Mouse (Mus musculus) heart, embryonic 15.5 days (tissue): ENCODE measurements around the gene Olfr750. TPM values are rescaled to one million over a fixed set of nuclear protein-coding genes. Genes with fewer than 3 reads are reported as not detected.

ENCODE experiments used
- ATAC-seq: fragments of 200-750 bp; cut with Nextera tagmentation; replicated peaks from 2 replicates; pipeline ENCODE4 v1.8.0; 2017; ENCODE audit warnings: low read depth, moderate TSS enrichment; ENCODE audit not compliant: insufficient number of reproducible peaks, insufficient read depth, low FRiP score
- H3K27ac ChIP-seq: fragments of 300-500 bp; sonication (generic); 2 replicates; pipeline ENCODE4 v1.5.1; 2015; ENCODE audit warnings: mild to moderate bottlenecking, inconsistent platforms
- H3K27me3 ChIP-seq: fragments of 300-500 bp; sonication (generic); 2 replicates; pipeline ENCODE4 v1.6.1; 2015; ENCODE audit warnings: inconsistent platforms
- H3K36me3 ChIP-seq: fragments of 300-500 bp; sonication (generic); 2 replicates; pipeline ENCODE4 v1.6.1; 2015; ENCODE audit warnings: mild to moderate bottlenecking, inconsistent platforms
- H3K4me1 ChIP-seq: fragments of 300-500 bp; sonication (generic); replicated peaks from 2 replicates; pipeline ENCODE4 v1.6.1; 2015; ENCODE audit warnings: inconsistent platforms
- H3K4me2 ChIP-seq: fragments of 300-500 bp; sonication (generic); 2 replicates; pipeline ENCODE4 v1.6.1; 2015; ENCODE audit warnings: inconsistent platforms, mild to moderate bottlenecking, moderate library complexity
- H3K4me3 ChIP-seq: fragments of 300-500 bp; sonication (generic); 2 replicates; pipeline ENCODE4 v1.5.1; 2015; ENCODE audit warnings: mild to moderate bottlenecking, inconsistent platforms
- H3K9ac ChIP-seq: fragments of 300-500 bp; sonication (generic); 2 replicates; pipeline ENCODE4 v1.6.1; 2015; ENCODE audit warnings: mild to moderate bottlenecking, inconsistent platforms
- H3K9me3 ChIP-seq: fragments of 300-500 bp; sonication (generic); replicated peaks from 2 replicates; pipeline ENCODE4 v1.6.1; 2016; ENCODE audit warnings: inconsistent platforms
- WGBS: fragments of 180-500 bp; shearing (Covaris S2); methylation state at CpG from one replicate; pipeline ENCODE4 v1.1.7; 2015; ENCODE audit warnings: mixed read lengths; 5-methylcytosine and 5-hydroxymethylcytosine counted together
- polyA plus RNA-seq: library from polyadenylated mRNA; unstranded; fragments of >200 nt; fragmentation: Nextera tagmentation; extraction: Ambion mirVana; gene quantifications from 2 replicates; pipeline ENCODE4 v1.2.1, GENCODE M21; 2015

Olfr750 gene
- polyA plus RNA-seq, 1 experiment from 2014 or later, result not detected

DNA sequence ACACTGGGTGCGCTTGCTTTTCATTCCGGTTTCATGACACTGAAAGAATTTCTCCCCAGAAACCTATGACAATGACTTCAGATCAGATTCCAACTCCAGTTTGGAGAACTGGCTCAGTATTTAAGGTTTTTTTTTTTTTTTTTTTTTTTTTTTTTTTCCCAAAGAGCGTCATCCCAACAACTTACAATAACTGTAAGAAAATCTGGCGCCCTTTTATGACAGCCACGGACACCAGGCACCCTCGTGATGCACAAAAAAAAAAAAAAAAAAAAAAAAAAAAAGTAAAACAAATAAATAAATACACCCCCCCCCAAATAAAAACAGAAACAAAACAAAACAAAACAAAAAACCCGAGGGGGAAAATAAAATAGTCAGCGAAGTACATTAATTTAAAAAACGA lies 13.5 kb upstream of the Olfr750 start:
- Histone ChIP-seq H3K4me1 (peaks cover 23% of the 10 kb centered on the region), H3K9me3 (no peaks in the 10 kb centered on the region), H3K4me3 (peak overlapping the region; percentile 89), H3K9ac (peak overlapping the region; percentile 68; the same call in 1 of the 2 replicates), H3K27ac (peak overlapping the region; percentile 87; the same call in 1 of the 2 replicates), H3K27me3 (no peaks in the 10 kb centered on the region), H3K36me3 (no peaks in the 10 kb centered on the region), H3K4me2 (peak overlapping the region; percentile 88)
- no peak for ATAC-seq
- WGBS, result 22% methylated on average over 9 of the region's 9 CpGs

DNA sequence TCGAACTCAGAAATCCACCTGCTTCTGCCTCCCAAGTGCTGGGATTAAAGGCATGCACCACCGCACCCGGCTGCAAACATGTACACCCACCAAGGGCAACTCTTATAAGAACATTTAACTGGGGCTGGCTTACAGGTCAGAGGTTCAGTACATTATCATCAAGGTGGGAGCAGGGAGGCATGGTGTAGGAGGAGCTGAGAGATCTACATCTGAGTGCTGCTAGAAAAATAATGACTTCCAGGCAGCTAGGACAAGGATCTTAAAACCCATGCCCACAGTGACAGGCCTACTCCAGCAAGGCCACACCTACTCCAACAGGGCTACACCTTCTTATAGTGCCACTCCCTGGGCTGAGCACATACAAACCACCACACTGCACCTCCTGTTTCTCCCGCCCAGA lies 11.7 kb upstream of the Olfr750 start:
- Histone ChIP-seq H3K4me2 (no peak overlapping the region), H3K9ac (no peak overlapping the region), H3K4me1 (peaks cover 16% of the 10 kb centered on the region), H3K27ac (no peak overlapping the region), H3K9me3 (no peaks in the 10 kb centered on the region), H3K36me3 (no peaks in the 10 kb centered on the region), H3K27me3 (0 out of 2 replicates have a peak, but pooled peaks cover 4% of the 10 kb centered on the region), H3K4me3 (no peak overlapping the region)
- no peak for ATAC-seq
- WGBS, result 80% methylated on average over 4 of the region's 4 CpGs

DNA sequence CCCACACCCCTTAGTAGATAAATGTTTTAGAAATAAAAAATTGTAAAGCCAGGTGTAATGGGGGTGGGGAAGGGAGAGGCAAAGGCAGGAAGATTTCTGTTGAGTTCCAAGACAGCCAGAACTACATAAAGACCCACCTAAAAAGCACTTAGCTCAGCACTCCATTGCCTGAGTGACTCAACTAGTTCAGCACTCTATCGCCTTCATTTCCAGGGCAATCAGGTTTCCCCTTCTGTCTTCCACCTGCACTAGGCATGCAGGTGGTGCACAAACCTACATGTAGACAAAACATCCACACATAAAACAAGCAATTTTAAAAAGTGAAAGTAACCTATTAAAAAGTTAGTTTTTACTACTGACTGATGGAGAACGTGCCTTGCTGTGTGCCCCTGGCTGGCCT lies 10.9 kb upstream of the Olfr750 start:
- Histone ChIP-seq H3K36me3 (no peaks in the 10 kb centered on the region), H3K4me2 (no peak overlapping the region), H3K4me3 (no peak overlapping the region), H3K27ac (no peak overlapping the region), H3K9me3 (no peaks in the 10 kb centered on the region), H3K9ac (no peak overlapping the region), H3K27me3 (0 out of 2 replicates have a peak, but pooled peaks cover 4% of the 10 kb centered on the region), H3K4me1 (peaks cover 16% of the 10 kb centered on the region)
- no peak for ATAC-seq
- WGBS, result 70% methylated on average over 2 of the region's 2 CpGs

GRCm38 (mm10) chr14:51083805-51084204 lies 9.6 kb upstream of the Olfr750 start:
- Histone ChIP-seq H3K27ac (no peak overlapping the region), H3K4me1 (peaks cover 16% of the 10 kb centered on the region), H3K36me3 (no peaks in the 10 kb centered on the region), H3K9me3 (no peaks in the 10 kb centered on the region), H3K9ac (no peak overlapping the region), H3K4me3 (peak overlapping the region; percentile 55), H3K27me3 (0 out of 2 replicates have a peak, but pooled peaks cover 4% of the 10 kb centered on the region), H3K4me2 (peak overlapping the region; percentile 83)
- no peak for ATAC-seq
- WGBS, result 19% methylated on average over 7 of the region's 7 CpGs

- Histone ChIP-seq H3K4me1 (peaks cover 13% of the 10 kb centered on the region), H3K27ac (no peak overlapping the region), H3K4me3 (peak overlapping the region; percentile 55), H3K36me3 (no peaks in the 10 kb centered on the region), H3K27me3 (0 out of 2 replicates have a peak, but pooled peaks cover 4% of the 10 kb centered on the region), H3K9me3 (no peaks in the 10 kb centered on the region), H3K4me2 (peak overlapping the region; percentile 83), H3K9ac (peak overlapping the region; percentile 62)
- 3% methylated on average over 40 of the region's 40 CpGs for WGBS
- peak; percentile 51; the same call in 1 of the 2 replicates for ATAC-seq
Measured at GRCm38 (mm10) chr14:51082599-51083581, 8.7 kb upstream of the Olfr750 start.

GRCm38 (mm10) chr14:51081035-51081434 lies 6.8 kb upstream of the Olfr750 start:
- Histone ChIP-seq H3K27me3 (0 out of 2 replicates have a peak, but pooled peaks cover 4% of the 10 kb centered on the region), H3K9me3 (no peaks in the 10 kb centered on the region), H3K27ac (no peak overlapping the region), H3K9ac (no peak overlapping the region), H3K4me1 (peaks cover 13% of the 10 kb centered on the region), H3K36me3 (no peaks in the 10 kb centered on the region), H3K4me3 (no peak overlapping the region), H3K4me2 (no peak overlapping the region)
- 86% methylated on average over 2 of the region's 2 CpGs for WGBS
- ATAC-seq, result no peak

DNA sequence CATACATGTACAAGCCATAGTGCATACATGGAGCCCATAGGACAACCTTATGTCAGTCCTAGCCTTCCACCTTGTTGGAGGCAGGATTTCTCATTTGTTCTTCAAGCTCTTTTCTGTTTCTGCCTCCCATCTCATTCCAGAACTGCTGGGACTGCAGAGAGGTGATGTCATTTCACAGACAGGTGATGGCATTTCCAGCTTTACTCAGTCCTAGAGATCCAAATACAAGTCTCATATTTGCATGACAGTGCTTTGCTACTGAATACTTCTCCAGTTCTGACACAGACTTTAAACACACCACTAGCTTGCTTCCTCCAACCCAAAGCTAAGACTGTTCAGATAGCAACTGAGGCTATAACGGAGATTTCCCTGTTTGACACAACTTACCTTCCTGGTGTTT lies 4.9 kb upstream of the Olfr750 start:
- no peaks in the 10 kb centered on the region for H3K9me3 ChIP-seq
- H3K4me3 ChIP-seq, result no peak overlapping the region
- H3K4me2 ChIP-seq, result no peak overlapping the region
- 0 out of 2 replicates have a peak, but pooled peaks cover 4% of the 10 kb centered on the region for H3K27me3 ChIP-seq
- no peak overlapping the region for H3K27ac ChIP-seq
- 79% methylated on average over 1 of the region's 1 CpGs for WGBS
- H3K9ac ChIP-seq, result no peak overlapping the region
- peaks cover 13% of the 10 kb centered on the region for H3K4me1 ChIP-seq
- ATAC-seq, result no peak
- no peaks in the 10 kb centered on the region for H3K36me3 ChIP-seq

GRCm38 (mm10) chr14:51069617-51070016 lies 4.6 kb downstream of the Olfr750 start:
- no peaks in the 10 kb centered on the region for H3K9me3 ChIP-seq
- no peak overlapping the region for H3K4me3 ChIP-seq
- H3K36me3 ChIP-seq, result no peaks in the 10 kb centered on the region
- no peak overlapping the region for H3K4me2 ChIP-seq
- H3K4me1 ChIP-seq, result peaks cover 7% of the 10 kb centered on the region
- no peak overlapping the region for H3K9ac ChIP-seq
- ATAC-seq, result no peak
- no peaks in the 10 kb centered on the region for H3K27me3 ChIP-seq
- 81% methylated on average over 2 of the region's 2 CpGs for WGBS
- no peak overlapping the region for H3K27ac ChIP-seq

- Histone ChIP-seq H3K27me3 (no peaks in the 10 kb centered on the region), H3K9me3 (no peaks in the 10 kb centered on the region), H3K4me2 (no peak overlapping the region), H3K36me3 (no peaks in the 10 kb centered on the region), H3K4me1 (peaks cover 7% of the 10 kb centered on the region), H3K4me3 (no peak overlapping the region), H3K27ac (no peak overlapping the region), H3K9ac (no peak overlapping the region)
- 78% methylated on average over 5 of the region's 5 CpGs for WGBS
- ATAC-seq, result no peak
Measured at GRCm38 (mm10) chr14:51068956-51069355, 5.3 kb downstream of the Olfr750 start.

GRCm38 (mm10) chr14:51060761-51061160 lies 13.5 kb downstream of the Olfr750 start:
- H3K4me2 ChIP-seq, result no peak overlapping the region
- H3K36me3 ChIP-seq, result no peaks in the 10 kb centered on the region
- no peak overlapping the region for H3K27ac ChIP-seq
- H3K4me3 ChIP-seq, result no peak overlapping the region
- no peaks in the 10 kb centered on the region for H3K27me3 ChIP-seq
- ATAC-seq, result no peak
- no peaks in the 10 kb centered on the region for H3K9me3 ChIP-seq
- H3K9ac ChIP-seq, result no peak overlapping the region
- WGBS, result 86% methylated on average over 5 of the region's 5 CpGs
- H3K4me1 ChIP-seq, result peaks cover 5% of the 10 kb centered on the region; the same call in 1 of the 2 replicates

DNA sequence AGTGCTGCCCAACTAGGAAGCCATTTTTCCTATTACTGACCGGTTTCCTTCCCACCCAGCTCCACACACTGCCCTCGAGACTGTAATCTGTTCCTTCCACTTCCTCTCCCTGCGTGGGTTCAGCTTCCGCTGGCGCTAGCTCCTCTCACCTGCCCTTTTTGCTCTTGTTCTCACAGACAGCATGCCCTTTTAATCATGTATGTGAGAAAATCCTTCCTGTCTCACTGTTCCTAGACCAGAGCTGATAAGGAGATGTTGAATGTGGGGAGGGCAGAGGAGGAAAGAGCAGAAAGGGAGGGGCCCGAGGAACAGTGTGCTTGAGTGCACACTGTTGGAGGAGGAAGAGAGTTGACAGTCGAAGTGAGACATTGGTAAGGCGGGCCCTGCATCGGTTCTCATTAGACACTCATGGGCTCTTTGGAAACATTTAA lies 16.8 kb downstream of the Olfr750 start, which contains the start of gene Rnase12:
Gene Rnase12, minus strand, starts transcription at position 261 of the 431 bp plus-strand sequence.
- 44% methylated on average over 9 of the region's 9 CpGs for WGBS
- no peak for ATAC-seq
- H3K9ac ChIP-seq, result no peak within 1 kb of the TSS

More for the DNA sequence above, 16.8 kb downstream of the Olfr750 start, which contains the start of gene Rnase12:
- no peak within 1 kb of the TSS for H3K27ac ChIP-seq
- H3K27me3 ChIP-seq, result no peaks in the 10 kb centered on the region
- no peak within 1 kb of the TSS for H3K4me3 ChIP-seq
- H3K36me3 ChIP-seq, result no peaks in the 10 kb centered on the region
- H3K4me1 ChIP-seq, result peaks cover 11% of the 10 kb centered on the region
- H3K4me2 ChIP-seq, result no peak within 1 kb of the TSS
- H3K9me3 ChIP-seq, result no peaks in the 10 kb centered on the region
